Mouse (Mus musculus) MEL (cell line): ENCODE measurements around the gene Hc. TPM values are rescaled to one million over a fixed set of nuclear protein-coding genes. Genes with fewer than 3 reads are reported as not detected.

Source experiments
- DNase-seq: peaks from one replicate; pipeline ENCODE4 v3.0.0; 2011; ENCODE audit warnings: low read depth, low spot score
- H3K27ac ChIP-seq: 2 replicates; pipeline ENCODE4 v1.5.1; 2012; ENCODE audit warnings: low read depth, mild to moderate bottlenecking, control low read depth, low read length, moderate library complexity; ENCODE audit not compliant: control insufficient read depth
- H3K27me3 ChIP-seq, 2 experiments: fragments of 150-350 bp in 1 of 2; sonication (generic) in 1 of 2; 2 replicates each; pipeline ENCODE4 v1.6.1; 2012; ENCODE audit warnings: low read length in 2 of 2, mild to moderate bottlenecking in 2 of 2, improper control_type of control experiment in 1 of 2, moderate library complexity in 1 of 2; ENCODE audit not compliant: insufficient read depth in 2 of 2, control insufficient read depth in 1 of 2
- H3K36me3 ChIP-seq, 2 experiments: 2 replicates each; pipeline ENCODE4 v1.6.1; 2012 to 2014; ENCODE audit warnings: low read length in 2 of 2, improper control_type of control experiment in 1 of 2, inconsistent platforms in 1 of 2, mild to moderate bottlenecking in 1 of 2; ENCODE audit not compliant: insufficient read depth in 2 of 2, control insufficient read depth in 1 of 2
- H3K4me1 ChIP-seq, 2 experiments: fragments of 150-350 bp in 1 of 2; sonication (generic) in 1 of 2; 2 replicates each; pipeline ENCODE4 v1.6.1; 2012; ENCODE audit warnings: low read length in 2 of 2, improper control_type of control experiment in 1 of 2, mild to moderate bottlenecking in 1 of 2; ENCODE audit not compliant: insufficient read depth in 2 of 2, control insufficient read depth in 1 of 2
- H3K4me3 ChIP-seq, 2 experiments: fragments of 150-350 bp in 1 of 2; sonication (generic) in 1 of 2; 2 replicates each; pipeline ENCODE4 v1.5.1; 2012; ENCODE audit warnings: low read depth in 2 of 2, low read length in 2 of 2, mild to moderate bottlenecking in 2 of 2, moderate library complexity in 2 of 2, control low read depth in 1 of 2, improper control_type of control experiment in 1 of 2; ENCODE audit not compliant: control insufficient read depth in 1 of 2, insufficient read depth in 1 of 2
- H3K79me2 ChIP-seq: 2 replicates; pipeline ENCODE4 v1.6.1; 2012; ENCODE audit warnings: mild to moderate bottlenecking, low read length, moderate library complexity; ENCODE audit not compliant: control insufficient read depth, poor library complexity, insufficient read depth
- H3K9ac ChIP-seq: 2 replicates; pipeline ENCODE4 v1.6.1; 2012; ENCODE audit warnings: low read depth, mild to moderate bottlenecking, control low read depth, low read length, moderate library complexity; ENCODE audit not compliant: control insufficient read depth, poor library complexity, severe bottlenecking
- H3K9me3 ChIP-seq: fragments of 150-350 bp; sonication (generic); replicated peaks from 2 replicates; pipeline ENCODE4 v1.6.1; 2012; ENCODE audit warnings: mild to moderate bottlenecking, low read length, improper control_type of control experiment, moderate library complexity; ENCODE audit not compliant: insufficient read depth
- BHLHE40 ChIP-seq: IDR thresholded peaks from 2 replicates; pipeline ENCODE4 v1.6.1; 2012; ENCODE audit warnings: low read depth, mild to moderate bottlenecking, inconsistent platforms, low read length, improper control_type of control experiment, borderline replicate concordance
- CHD2 ChIP-seq: IDR thresholded peaks from 2 replicates; pipeline ENCODE4 v1.6.1; 2011; ENCODE audit warnings: low read length, improper control_type of control experiment
- ELF1 ChIP-seq: IDR thresholded peaks from 2 replicates; pipeline ENCODE4 v1.6.1; 2014; ENCODE audit warnings: low read depth, mild to moderate bottlenecking, inconsistent platforms, low read length, improper control_type of control experiment, moderate library complexity
- GATA1 ChIP-seq: IDR thresholded peaks from 2 replicates; pipeline ENCODE4 v1.6.1; 2011; ENCODE audit warnings: low read depth, low read length, improper control_type of control experiment
- JUND ChIP-seq: IDR thresholded peaks from 2 replicates; pipeline ENCODE4 v1.6.1; 2011; ENCODE audit warnings: low read depth, mild to moderate bottlenecking, improper control_type of control experiment, low read length
- KAT2A ChIP-seq: conservative IDR thresholded peaks from 2 replicates; pipeline ENCODE4 v1.6.1; 2012; ENCODE audit warnings: low read depth, low read length, improper control_type of control experiment, inconsistent platforms
- MAFK ChIP-seq: IDR thresholded peaks from 2 replicates; pipeline ENCODE4 v1.6.1; 2011; ENCODE audit warnings: low read depth, mild to moderate bottlenecking, low read length, improper control_type of control experiment, borderline replicate concordance
- MAZ ChIP-seq: IDR thresholded peaks from 2 replicates; pipeline ENCODE4 v1.6.1; 2012; ENCODE audit warnings: low read depth, mild to moderate bottlenecking, inconsistent platforms, low read length, improper control_type of control experiment
- MEF2A ChIP-seq: IDR thresholded peaks from 2 replicates; pipeline ENCODE4 v1.6.1; 2014; ENCODE audit warnings: low read depth, mild to moderate bottlenecking, inconsistent platforms, low read length, improper control_type of control experiment; ENCODE audit not compliant: poor library complexity, insufficient replicate concordance, severe bottlenecking; ENCODE audit errors: extremely low read depth
- MXI1 ChIP-seq: IDR thresholded peaks from 2 replicates; pipeline ENCODE4 v1.6.1; 2011; ENCODE audit warnings: mild to moderate bottlenecking, low read depth, low read length, improper control_type of control experiment
- MYC ChIP-seq: IDR thresholded peaks from 2 replicates; pipeline ENCODE4 v1.6.1; 2011; ENCODE audit warnings: low read depth, mild to moderate bottlenecking, low read length, improper control_type of control experiment, moderate library complexity
- NRF1 ChIP-seq: IDR thresholded peaks from 2 replicates; pipeline ENCODE4 v1.6.1; 2014; ENCODE audit warnings: low read depth, mild to moderate bottlenecking, inconsistent platforms, low read length, improper control_type of control experiment, moderate library complexity; ENCODE audit not compliant: poor library complexity, insufficient read depth, severe bottlenecking
- POLR2A ChIP-seq, 2 experiments: IDR thresholded peaks; 2 replicates each; pipeline ENCODE4 v1.6.1; 2011 to 2012; ENCODE audit warnings: low read length in 2 of 2, mild to moderate bottlenecking in 2 of 2, control low read depth in 1 of 2, improper control_type of control experiment in 1 of 2, low read depth in 1 of 2, moderate library complexity in 1 of 2; ENCODE audit not compliant: control insufficient read depth in 1 of 2, insufficient read depth in 1 of 2, poor library complexity in 1 of 2
- POLR2AphosphoS5 ChIP-seq: IDR thresholded peaks from 2 replicates; pipeline ENCODE4 v1.6.1; 2012; ENCODE audit warnings: low read depth, borderline replicate concordance, mild to moderate bottlenecking, inconsistent platforms, low read length, moderate library complexity, mixed read lengths
- SIN3A ChIP-seq: IDR thresholded peaks from 2 replicates; pipeline ENCODE4 v1.6.1; 2012; ENCODE audit warnings: low read length, improper control_type of control experiment, inconsistent platforms
- SMC3 ChIP-seq: IDR thresholded peaks from 2 replicates; pipeline ENCODE4 v1.6.1; 2011; ENCODE audit warnings: low read depth, low read length, improper control_type of control experiment
- TAL1 ChIP-seq: IDR thresholded peaks from 2 replicates; pipeline ENCODE4 v1.6.1; 2012; ENCODE audit warnings: mild to moderate bottlenecking, inconsistent platforms, low read length, moderate library complexity, mixed read lengths
- TCF12 ChIP-seq: IDR thresholded peaks from 2 replicates; pipeline ENCODE4 v1.6.1; 2014; ENCODE audit warnings: low read depth, mild to moderate bottlenecking, inconsistent platforms, low read length, improper control_type of control experiment, moderate library complexity
- UBTF ChIP-seq: IDR thresholded peaks from 2 replicates; pipeline ENCODE4 v1.6.1; 2012; ENCODE audit warnings: low read depth, mild to moderate bottlenecking, inconsistent platforms, low read length, improper control_type of control experiment, moderate library complexity, borderline replicate concordance; ENCODE audit not compliant: insufficient read depth
- USF1 ChIP-seq: IDR thresholded peaks from 2 replicates; pipeline ENCODE4 v1.6.1; 2014; ENCODE audit warnings: low read depth, mild to moderate bottlenecking, inconsistent platforms, low read length, improper control_type of control experiment, moderate library complexity
- ZC3H11A ChIP-seq: IDR thresholded peaks from 2 replicates; pipeline ENCODE4 v1.6.1; 2012; ENCODE audit warnings: low read depth, mild to moderate bottlenecking, inconsistent platforms, low read length, improper control_type of control experiment
- ZKSCAN1 ChIP-seq: IDR thresholded peaks from 2 replicates; pipeline ENCODE4 v1.6.1; 2012; ENCODE audit warnings: low read depth, mild to moderate bottlenecking, inconsistent platforms, low read length, improper control_type of control experiment, moderate library complexity
- ZMIZ1 ChIP-seq: IDR thresholded peaks from 2 replicates; pipeline ENCODE4 v1.6.1; 2012; ENCODE audit warnings: low read depth, mild to moderate bottlenecking, inconsistent platforms, low read length, improper control_type of control experiment, moderate library complexity
- polyA plus RNA-seq, 2 experiments: library from polyadenylated mRNA; stranded (reverse) in 1 of 2; unstranded in 1 of 2; fragments of >175 nt in 1 of 2; fragments of >200 nt in 1 of 2; gene quantifications; 2 replicates each; pipeline versions ENCODE4 v1.2.1 to v1.2.4; 2012; ENCODE audit warnings: low replicate concordance in 2 of 2, low read depth in 1 of 2; ENCODE audit not compliant: insufficient read length in 2 of 2, insufficient read depth in 1 of 2, missing spikeins in 1 of 2
- total RNA-seq: library from RNA; depleted of rRNA; stranded (reverse); fragments of 300-350 nt; gene quantifications from 2 replicates; pipeline ENCODE4 v1.2.3, GENCODE M21; 2012

The Hc gene
- total and polyA plus RNA-seq, 3 experiments: not detected

DNA sequence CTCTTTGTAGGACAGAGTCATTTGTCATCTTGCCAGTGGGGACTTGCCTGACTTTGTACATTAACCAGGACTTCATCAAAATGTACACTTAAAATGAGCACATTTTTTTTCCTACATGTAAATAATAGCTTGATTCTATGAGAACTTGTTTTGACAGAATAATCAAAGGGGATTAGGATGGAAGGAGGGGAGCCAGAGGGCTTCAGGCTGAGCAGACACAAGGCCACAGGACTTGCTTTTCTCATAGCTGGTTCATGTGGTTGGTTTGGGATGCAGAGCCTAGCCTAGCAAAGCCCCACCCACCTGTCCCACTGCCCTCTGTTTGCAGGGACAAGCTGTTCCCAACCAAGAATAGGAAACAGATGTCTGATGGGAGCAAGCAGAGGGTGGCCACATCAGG, 109.8 kb downstream of the Hc start:
- Histone ChIP-seq H3K27ac (no peak overlapping the region), H3K9me3 (no peaks in the 10 kb centered on the region), H3K4me3 (no peak overlapping the region), H3K79me2 (no peaks in the 10 kb centered on the region), H3K36me3 (no peaks in the 10 kb centered on the region), H3K9ac (no peak overlapping the region), H3K27me3 (0 out of 4 replicates have a peak, but pooled peaks cover 0 to 1% of the 10 kb centered on the region in 2 experiments), H3K4me1 (peaks cover 0 to 8% of the 10 kb centered on the region in 2 experiments; a peak in 1 of 4 replicates)
- no peak for TF ChIP-seq TAL1
- no peak for TF ChIP-seq SIN3A
- TF ChIP-seq UBTF: no peak
- TF ChIP-seq NRF1: no peak
- TF ChIP-seq MAFK: no peak
- TF ChIP-seq POLR2A (IDR thresholded peaks at IDR 0.05; ENCODE audit: control insufficient read depth in 1 of 2, insufficient read depth in 1 of 2, low read depth in 1 of 2, low read length in 2 of 2, poor library complexity in 1 of 2): no peak
- no peak for TF ChIP-seq MEF2A
- TF ChIP-seq CHD2: no peak
- no peak for DNase-seq

DNA sequence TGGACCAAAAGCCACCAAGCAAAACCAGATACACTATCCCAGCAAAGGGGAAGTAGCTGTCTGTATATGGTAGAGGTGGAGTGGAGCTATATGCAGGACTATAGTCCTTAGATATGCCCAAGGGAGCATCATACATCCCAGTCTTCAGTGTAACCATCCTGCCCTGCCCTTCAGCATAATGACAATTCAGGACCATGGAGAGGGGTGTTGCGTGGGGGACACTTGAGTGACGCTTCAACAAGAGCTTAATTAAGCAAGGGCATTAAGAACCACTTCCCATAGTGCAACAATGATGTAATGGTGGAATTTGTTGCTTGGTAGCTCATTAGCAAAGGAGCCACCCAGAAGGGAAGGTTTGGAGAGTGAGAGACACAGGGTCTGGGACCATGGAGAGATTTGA, 112.6 kb downstream of the Hc start:
- Histone ChIP-seq H3K9ac (no peak overlapping the region), H3K4me3 (no peak overlapping the region), H3K9me3 (no peaks in the 10 kb centered on the region), H3K27me3 (peaks cover 0 to 2% of the 10 kb centered on the region in 2 experiments; a peak in 2 of 4 replicates), H3K79me2 (no peaks in the 10 kb centered on the region), H3K4me1 (peaks cover 0 to 8% of the 10 kb centered on the region in 2 experiments; a peak in 1 of 4 replicates), H3K27ac (no peak overlapping the region), H3K36me3 (no peaks in the 10 kb centered on the region)
- no peak for TF ChIP-seq USF1
- TF ChIP-seq MYC: no peak
- TF ChIP-seq CHD2: no peak
- no peak for TF ChIP-seq MXI1
- TF ChIP-seq ZMIZ1: no peak
- no peak for TF ChIP-seq POLR2AphosphoS5
- TF ChIP-seq ZKSCAN1: no peak
- no peak for TF ChIP-seq GATA1
- no peak for TF ChIP-seq NRF1
- TF ChIP-seq KAT2A: no peak
- no peak for TF ChIP-seq ZC3H11A
- no peak for TF ChIP-seq ELF1
- no peak for TF ChIP-seq SMC3
- no peak for TF ChIP-seq MAZ
- TF ChIP-seq TCF12: no peak
- no peak for TF ChIP-seq JUND
- TF ChIP-seq BHLHE40: no peak
- DNase-seq: peak; percentile 69
